Mouse (Mus musculus) forebrain, embryonic 10.5 days (tissue): ENCODE measurements around the gene Dnmt1. TPM values are rescaled to one million over a fixed set of nuclear protein-coding genes. Genes with fewer than 3 reads are reported as not detected.

Experiments used
- DNase-seq: peaks from one replicate; pipeline ENCODE4 v3.0.0-alpha.2; 2017; ENCODE audit warnings: low spot score; ENCODE audit errors: extremely low spot score
- H3K27ac ChIP-seq: fragments of 300-500 bp; sonication (generic); 2 replicates; pipeline ENCODE4 v1.5.1; 2016; ENCODE audit warnings: mild to moderate bottlenecking
- H3K27me3 ChIP-seq: fragments of 300-500 bp; sonication (generic); 2 replicates; pipeline ENCODE4 v1.6.1; 2016; ENCODE audit warnings: mild to moderate bottlenecking; ENCODE audit not compliant: poor library complexity, severe bottlenecking
- H3K36me3 ChIP-seq: fragments of 300-500 bp; sonication (generic); replicated peaks from 2 replicates; pipeline ENCODE4 v1.6.1; 2016; ENCODE audit warnings: mild to moderate bottlenecking, moderate library complexity
- H3K4me1 ChIP-seq: fragments of 300-500 bp; sonication (generic); 2 replicates; pipeline ENCODE4 v1.6.1; 2016
- H3K4me3 ChIP-seq: fragments of 300-500 bp; sonication (generic); 2 replicates; pipeline ENCODE4 v1.5.1; 2016; ENCODE audit warnings: mild to moderate bottlenecking, moderate library complexity
- H3K9me3 ChIP-seq: fragments of 300-500 bp; sonication (generic); 2 replicates; pipeline ENCODE4 v1.6.1; 2016; ENCODE audit warnings: mild to moderate bottlenecking, moderate library complexity
- WGBS: fragments of 180-500 bp; shearing (Covaris S2); methylation state at CpG from one replicate; pipeline ENCODE4 v1.1.7; 2016; 5-methylcytosine and 5-hydroxymethylcytosine counted together
- microRNA-seq: library from miRNA; unstranded; fragments of <30 nt; microRNA quantifications from one replicate; pipeline ENCODE4, GENCODE M21; 2017
- polyA plus RNA-seq: library from polyadenylated mRNA; unstranded; fragments of >200 nt; fragmentation: Nextera tagmentation; extraction: Ambion mirVana; gene quantifications from 2 replicates; pipeline ENCODE4 v1.2.1, GENCODE M21; 2016

The Dnmt1 gene
- polyA plus RNA-seq, 1 experiment from 2014 or later: 171 TPM

- peak overlapping the region; percentile 43 for H3K4me3 ChIP-seq
- WGBS: 10% methylated on average over 19 of the region's 19 CpGs
- H3K27me3 ChIP-seq: peaks cover 54% of the 10 kb centered on the region
Measured at GRCm38 (mm10) chr9:20869246-20869645, 90.4 kb downstream of the Dnmt1 start.

GRCm38 (mm10) chr9:20868448-20869001 is 91.2 kb downstream of the Dnmt1 start, which contains the start of gene A230050P20Rik:
Gene A230050P20Rik, plus strand, starts transcription at chr9:20868642.
- DNase-seq: no peak
- H3K9me3 ChIP-seq: no peaks in the 10 kb centered on the region
- WGBS: 11% methylated on average over 53 of the region's 53 CpGs

More at GRCm38 (mm10) chr9:20869246-20869645, 90.4 kb downstream of the Dnmt1 start:
- Histone ChIP-seq H3K9me3 (no peaks in the 10 kb centered on the region), H3K27ac (no peak overlapping the region), H3K36me3 (no peaks in the 10 kb centered on the region), H3K4me1 (peaks cover 9% of the 10 kb centered on the region)
- DNase-seq: no peak

DNA sequence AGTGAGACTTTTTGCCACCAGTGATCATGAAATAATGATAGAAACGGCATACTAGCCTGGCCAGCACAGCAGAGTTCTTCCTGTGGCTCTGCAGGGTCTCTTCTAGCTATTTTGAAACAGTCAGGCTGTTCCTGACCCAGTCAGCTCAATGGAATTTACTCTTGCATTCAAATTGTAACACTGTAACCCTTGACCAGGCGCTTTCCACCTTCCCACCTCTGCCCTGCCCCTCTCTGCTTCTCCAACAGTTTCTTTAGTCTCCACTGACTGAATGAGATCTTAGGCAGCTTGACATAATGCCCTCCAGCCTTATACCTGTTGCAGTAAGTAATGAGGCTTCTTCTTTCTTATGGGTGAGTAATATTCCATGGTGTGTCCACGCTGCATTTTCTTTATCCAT is 92.8 kb downstream of the Dnmt1 start:
- no peaks in the 10 kb centered on the region for H3K9me3 ChIP-seq
- 64% methylated on average over 3 of the region's 3 CpGs for WGBS
- no peak overlapping the region for H3K4me3 ChIP-seq
- no peak for DNase-seq
- no peaks in the 10 kb centered on the region for H3K36me3 ChIP-seq
- peaks cover 54% of the 10 kb centered on the region for H3K27me3 ChIP-seq
- no peak overlapping the region for H3K27ac ChIP-seq
- H3K4me1 ChIP-seq: peaks cover 9% of the 10 kb centered on the region

More at GRCm38 (mm10) chr9:20868448-20869001, 91.2 kb downstream of the Dnmt1 start, which contains the start of gene A230050P20Rik:
- no peaks in the 10 kb centered on the region for H3K36me3 ChIP-seq
- H3K27ac ChIP-seq: no peak within 1 kb of the TSS
- peaks cover 54% of the 10 kb centered on the region for H3K27me3 ChIP-seq
- peaks cover 9% of the 10 kb centered on the region for H3K4me1 ChIP-seq
- H3K4me3 ChIP-seq: peak within 1 kb of the TSS; percentile 43

GRCm38 (mm10) chr9:20862225-20862624 is 97.5 kb downstream of the Dnmt1 start:
- 59% methylated on average over 4 of the region's 4 CpGs for WGBS
- peaks cover 12% of the 10 kb centered on the region for H3K27me3 ChIP-seq
- H3K9me3 ChIP-seq: no peaks in the 10 kb centered on the region
- no peaks in the 10 kb centered on the region for H3K36me3 ChIP-seq
- no peak for DNase-seq
- H3K4me1 ChIP-seq: no peaks in the 10 kb centered on the region
- no peak overlapping the region for H3K27ac ChIP-seq
- no peak overlapping the region for H3K4me3 ChIP-seq

GRCm38 (mm10) chr9:20861821-20862220 is 97.9 kb downstream of the Dnmt1 start:
- H3K36me3 ChIP-seq: no peaks in the 10 kb centered on the region
- WGBS: 17% methylated on average over 4 of the region's 4 CpGs
- H3K27ac ChIP-seq: no peak overlapping the region
- DNase-seq: peak; percentile 43
- H3K4me3 ChIP-seq: no peak overlapping the region
- no peaks in the 10 kb centered on the region for H3K9me3 ChIP-seq
- no peaks in the 10 kb centered on the region for H3K4me1 ChIP-seq
- H3K27me3 ChIP-seq: peaks cover 8% of the 10 kb centered on the region

DNA sequence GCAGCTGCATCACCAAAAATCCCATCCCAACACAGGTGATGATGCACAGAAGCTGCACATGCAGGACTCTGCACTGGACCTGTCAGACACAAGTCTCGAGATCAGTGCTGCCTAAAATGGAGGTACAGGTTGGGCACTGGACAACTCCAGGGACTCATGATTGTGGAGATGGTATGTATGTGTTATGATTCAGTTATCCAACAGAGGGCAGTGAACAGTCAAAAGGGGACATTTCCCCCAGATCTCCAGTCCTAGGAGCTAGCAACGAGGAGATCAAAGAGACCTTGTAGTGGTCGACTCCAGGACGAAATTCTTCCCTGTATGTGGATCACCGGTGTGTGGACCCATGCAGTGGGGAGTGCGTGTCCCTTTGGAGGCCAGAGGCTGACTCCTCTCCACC is 99.8 kb downstream of the Dnmt1 start:
- Histone ChIP-seq H3K27me3 (no peaks in the 10 kb centered on the region), H3K4me1 (no peaks in the 10 kb centered on the region), H3K9me3 (no peaks in the 10 kb centered on the region), H3K4me3 (no peak overlapping the region), H3K36me3 (no peaks in the 10 kb centered on the region), H3K27ac (no peak overlapping the region)
- no peak for DNase-seq
- 55% methylated on average over 6 of the region's 6 CpGs for WGBS

Small RNAs within 50 kb of the gene (microRNA-seq; reads per million reads assigned to microRNA genes)
- 1.2 reads per million for gene Mir7081

Other genes with a start within 250 kb of the Dnmt1 start
- 10.4 and 14.0 TPM in 2 replicates for gene Olfm2, start 213.5 kb downstream of the Dnmt1 start, polyA plus RNA-seq
- 0.26 and 0.27 TPM in 2 replicates for gene Col5a3, start 144.8 kb downstream of the Dnmt1 start, polyA plus RNA-seq
- gene Rdh8, start 141.4 kb downstream of the Dnmt1 start, polyA plus RNA-seq: not detected in 2 replicates
- 1.2 and 1.9 TPM in 2 replicates for gene A230050P20Rik, start 91.2 kb downstream of the Dnmt1 start, polyA plus RNA-seq
- gene Angptl6, start 80.2 kb downstream of the Dnmt1 start, polyA plus RNA-seq: 4.4 and 5.1 TPM in 2 replicates
- 107 and 108 TPM in 2 replicates for gene Ppan, start 71.7 kb downstream of the Dnmt1 start, polyA plus RNA-seq
- 425 and 433 TPM in 2 replicates for gene Eif3g, start 61.3 kb downstream of the Dnmt1 start, polyA plus RNA-seq
- 24.4 and 26.4 TPM in 2 replicates for gene S1pr2, start 16.9 kb upstream of the Dnmt1 start, polyA plus RNA-seq
- 152 and 154 TPM in 2 replicates for gene Mrpl4, start 42.9 kb upstream of the Dnmt1 start, polyA plus RNA-seq
- 4.1 and 5.8 TPM in 2 replicates for gene Icam1, start 56.1 kb upstream of the Dnmt1 start, polyA plus RNA-seq
- gene Icam4, start 69.5 kb upstream of the Dnmt1 start, polyA plus RNA-seq: 4.8 and 7.9 TPM in 2 replicates
- 0.05 TPM in 1 of 2 replicates, not detected in the other for gene Icam5, start 72.2 kb upstream of the Dnmt1 start, polyA plus RNA-seq
- 1.5 and 1.9 TPM in 2 replicates for gene Zglp1, start 107.2 kb upstream of the Dnmt1 start, polyA plus RNA-seq
- 0.50 and 0.82 TPM in 2 replicates for gene Gm49373, start 113.2 kb upstream of the Dnmt1 start, polyA plus RNA-seq
- gene Fdx1l, start 113.7 kb upstream of the Dnmt1 start, polyA plus RNA-seq: 60.9 and 61.7 TPM in 2 replicates
- gene Gm38431, start 132.1 kb upstream of the Dnmt1 start, polyA plus RNA-seq: 3.1 and 3.3 TPM in 2 replicates
- gene Raver1, start 132.1 kb upstream of the Dnmt1 start, polyA plus RNA-seq: 94.3 and 103 TPM in 2 replicates
- 12.6 and 13.4 TPM in 2 replicates for gene Tyk2, start 171.4 kb upstream of the Dnmt1 start, polyA plus RNA-seq
- 351 and 371 TPM in 2 replicates for gene Cdc37, start 190.1 kb upstream of the Dnmt1 start, polyA plus RNA-seq
- gene Pde4a, start 205.8 kb upstream of the Dnmt1 start, polyA plus RNA-seq: 3.8 and 4.3 TPM in 2 replicates